Mouse (Mus musculus) myocyte (in vitro differentiated cells): ENCODE results near the gene Prkcz.

ENCODE experiments used
- POLR2A ChIP-seq: IDR thresholded peaks from one replicate; pipeline ENCODE4 v1.6.1; 2011; ENCODE audit warnings: low read depth, mild to moderate bottlenecking, control low read depth, moderate library complexity; ENCODE audit not compliant: insufficient read length
- POLR2AphosphoS2 ChIP-seq: IDR thresholded peaks from one replicate; pipeline ENCODE4 v1.6.1; 2011; ENCODE audit warnings: low read depth, control low read depth; ENCODE audit not compliant: insufficient read length

DNA sequence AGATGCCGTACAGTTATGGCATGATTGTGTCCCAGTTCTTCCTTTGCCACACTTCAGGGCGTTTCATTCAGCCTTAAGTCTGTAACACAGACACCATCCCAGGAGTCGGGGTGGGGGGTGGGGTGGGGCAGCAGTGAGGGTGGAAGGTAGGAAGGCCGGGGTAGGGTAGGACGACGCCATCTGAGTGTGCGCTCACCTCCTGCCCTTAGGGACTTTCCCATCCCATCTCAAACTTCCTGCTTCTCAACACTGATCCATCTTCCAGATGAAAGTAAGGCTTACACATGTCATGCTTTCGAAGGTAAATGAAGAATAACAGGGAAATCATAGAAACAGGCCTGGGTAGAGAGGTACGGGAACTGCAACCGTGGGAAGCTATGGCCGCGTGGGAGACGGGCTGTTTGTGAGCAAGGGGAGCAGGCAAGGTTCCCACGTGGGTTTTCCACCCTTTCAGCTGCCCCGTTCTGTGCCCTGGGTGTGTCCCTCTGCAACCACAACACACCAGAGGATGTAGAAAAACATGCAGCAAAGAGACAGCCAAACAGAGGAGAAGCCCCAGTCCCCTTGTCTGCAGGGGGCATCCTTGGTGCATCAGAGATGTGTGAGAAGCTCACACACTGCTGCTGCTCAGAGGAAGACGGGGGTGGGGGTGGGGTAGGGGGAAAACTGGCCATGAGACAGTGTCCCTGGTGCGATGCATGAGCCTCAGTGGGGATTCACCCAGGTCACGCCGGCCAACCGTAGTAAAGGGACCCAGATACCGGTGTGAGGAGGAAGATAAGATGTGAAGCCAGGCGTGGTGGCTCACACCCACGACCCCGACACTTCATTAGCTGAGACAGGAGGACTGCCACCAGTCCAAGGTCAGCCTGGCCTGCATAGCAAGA is 54.6 kb downstream of the Prkcz start:
- TF ChIP-seq POLR2A: no peak
- no peak for TF ChIP-seq POLR2AphosphoS2
